Mouse (Mus musculus) MEL (cell line): ENCODE data around the gene Fam222b. TPM values are rescaled to one million over a fixed set of nuclear protein-coding genes. Genes with fewer than 3 reads are reported as not detected.

Source experiments
- DNase-seq: peaks from one replicate; pipeline ENCODE4 v3.0.0; 2011; ENCODE audit warnings: low read depth, low spot score
- H3K27ac ChIP-seq: 2 replicates; pipeline ENCODE4 v1.5.1; 2012; ENCODE audit warnings: low read depth, mild to moderate bottlenecking, control low read depth, low read length, moderate library complexity; ENCODE audit not compliant: control insufficient read depth
- H3K27me3 ChIP-seq, 2 experiments: fragments of 150-350 bp in 1 of 2; sonication (generic) in 1 of 2; 2 replicates each; pipeline ENCODE4 v1.6.1; 2012; ENCODE audit warnings: low read length in 2 of 2, mild to moderate bottlenecking in 2 of 2, improper control_type of control experiment in 1 of 2, moderate library complexity in 1 of 2; ENCODE audit not compliant: insufficient read depth in 2 of 2, control insufficient read depth in 1 of 2
- H3K36me3 ChIP-seq, 2 experiments: 2 replicates each; pipeline ENCODE4 v1.6.1; 2012 to 2014; ENCODE audit warnings: low read length in 2 of 2, improper control_type of control experiment in 1 of 2, inconsistent platforms in 1 of 2, mild to moderate bottlenecking in 1 of 2; ENCODE audit not compliant: insufficient read depth in 2 of 2, control insufficient read depth in 1 of 2
- H3K4me1 ChIP-seq, 2 experiments: fragments of 150-350 bp in 1 of 2; sonication (generic) in 1 of 2; 2 replicates each; pipeline ENCODE4 v1.6.1; 2012; ENCODE audit warnings: low read length in 2 of 2, improper control_type of control experiment in 1 of 2, mild to moderate bottlenecking in 1 of 2; ENCODE audit not compliant: insufficient read depth in 2 of 2, control insufficient read depth in 1 of 2
- H3K4me3 ChIP-seq, 2 experiments: fragments of 150-350 bp in 1 of 2; sonication (generic) in 1 of 2; 2 replicates each; pipeline ENCODE4 v1.5.1; 2012; ENCODE audit warnings: low read depth in 2 of 2, low read length in 2 of 2, mild to moderate bottlenecking in 2 of 2, moderate library complexity in 2 of 2, control low read depth in 1 of 2, improper control_type of control experiment in 1 of 2; ENCODE audit not compliant: control insufficient read depth in 1 of 2, insufficient read depth in 1 of 2
- H3K79me2 ChIP-seq: 2 replicates; pipeline ENCODE4 v1.6.1; 2012; ENCODE audit warnings: mild to moderate bottlenecking, low read length, moderate library complexity; ENCODE audit not compliant: control insufficient read depth, poor library complexity, insufficient read depth
- H3K9ac ChIP-seq: 2 replicates; pipeline ENCODE4 v1.6.1; 2012; ENCODE audit warnings: low read depth, mild to moderate bottlenecking, control low read depth, low read length, moderate library complexity; ENCODE audit not compliant: control insufficient read depth, poor library complexity, severe bottlenecking
- H3K9me3 ChIP-seq: fragments of 150-350 bp; sonication (generic); replicated peaks from 2 replicates; pipeline ENCODE4 v1.6.1; 2012; ENCODE audit warnings: mild to moderate bottlenecking, low read length, improper control_type of control experiment, moderate library complexity; ENCODE audit not compliant: insufficient read depth
- CHD2 ChIP-seq: IDR thresholded peaks from 2 replicates; pipeline ENCODE4 v1.6.1; 2011; ENCODE audit warnings: low read length, improper control_type of control experiment
- CTCF ChIP-seq, 3 experiments: IDR thresholded peaks in 2 of 3; conservative IDR thresholded peaks in 1 of 3; 2 replicates each; pipeline ENCODE4 v1.5.1; 2011 to 2012; ENCODE audit warnings: low read length in 3 of 3, low read depth in 2 of 3, mild to moderate bottlenecking in 2 of 3, improper control_type of control experiment in 1 of 3, inconsistent platforms in 1 of 3, mixed read lengths in 1 of 3, moderate library complexity in 1 of 3; ENCODE audit not compliant: control insufficient read depth in 1 of 3, insufficient read depth in 1 of 3, poor library complexity in 1 of 3, severe bottlenecking in 1 of 3
- E2F4 ChIP-seq: IDR thresholded peaks from 2 replicates; pipeline ENCODE4 v1.6.1; 2011; ENCODE audit warnings: low read depth, low read length, improper control_type of control experiment, borderline replicate concordance
- ELF1 ChIP-seq: IDR thresholded peaks from 2 replicates; pipeline ENCODE4 v1.6.1; 2014; ENCODE audit warnings: low read depth, mild to moderate bottlenecking, inconsistent platforms, low read length, improper control_type of control experiment, moderate library complexity
- EP300 ChIP-seq, 2 experiments: IDR thresholded peaks; 2 replicates each; pipeline ENCODE4 v1.6.1; 2011; ENCODE audit warnings: improper control_type of control experiment in 2 of 2, low read length in 2 of 2, low read depth in 1 of 2, mild to moderate bottlenecking in 1 of 2
- GABPA ChIP-seq: IDR thresholded peaks from 2 replicates; pipeline ENCODE4 v1.6.1; 2012; ENCODE audit warnings: low read depth, mild to moderate bottlenecking, inconsistent platforms, low read length, improper control_type of control experiment, moderate library complexity
- GATA1 ChIP-seq: IDR thresholded peaks from 2 replicates; pipeline ENCODE4 v1.6.1; 2011; ENCODE audit warnings: low read depth, low read length, improper control_type of control experiment
- HCFC1 ChIP-seq: IDR thresholded peaks from 2 replicates; pipeline ENCODE4 v1.6.1; 2012; ENCODE audit warnings: low read depth, mild to moderate bottlenecking, inconsistent platforms, low read length, improper control_type of control experiment, moderate library complexity
- JUND ChIP-seq: IDR thresholded peaks from 2 replicates; pipeline ENCODE4 v1.6.1; 2011; ENCODE audit warnings: low read depth, mild to moderate bottlenecking, improper control_type of control experiment, low read length
- MAX ChIP-seq: IDR thresholded peaks from 2 replicates; pipeline ENCODE4 v1.6.1; 2011; ENCODE audit warnings: low read length, improper control_type of control experiment
- MEF2A ChIP-seq: IDR thresholded peaks from 2 replicates; pipeline ENCODE4 v1.6.1; 2014; ENCODE audit warnings: low read depth, mild to moderate bottlenecking, inconsistent platforms, low read length, improper control_type of control experiment; ENCODE audit not compliant: poor library complexity, insufficient replicate concordance, severe bottlenecking; ENCODE audit errors: extremely low read depth
- MXI1 ChIP-seq: IDR thresholded peaks from 2 replicates; pipeline ENCODE4 v1.6.1; 2011; ENCODE audit warnings: mild to moderate bottlenecking, low read depth, low read length, improper control_type of control experiment
- MYB ChIP-seq: IDR thresholded peaks from 2 replicates; pipeline ENCODE4 v1.6.1; 2011; ENCODE audit warnings: mild to moderate bottlenecking, low read depth, low read length, improper control_type of control experiment
- MYC ChIP-seq: IDR thresholded peaks from 2 replicates; pipeline ENCODE4 v1.6.1; 2011; ENCODE audit warnings: low read depth, mild to moderate bottlenecking, low read length, improper control_type of control experiment, moderate library complexity
- NELFE ChIP-seq: IDR thresholded peaks from 2 replicates; pipeline ENCODE4 v1.6.1; 2011; ENCODE audit warnings: low read depth, low read length, improper control_type of control experiment
- NRF1 ChIP-seq: IDR thresholded peaks from 2 replicates; pipeline ENCODE4 v1.6.1; 2014; ENCODE audit warnings: low read depth, mild to moderate bottlenecking, inconsistent platforms, low read length, improper control_type of control experiment, moderate library complexity; ENCODE audit not compliant: poor library complexity, insufficient read depth, severe bottlenecking
- POLR2AphosphoS2 ChIP-seq: IDR thresholded peaks from 2 replicates; pipeline ENCODE4 v1.6.1; 2011; ENCODE audit warnings: low read length, improper control_type of control experiment
- POLR2AphosphoS5 ChIP-seq: IDR thresholded peaks from 2 replicates; pipeline ENCODE4 v1.6.1; 2012; ENCODE audit warnings: low read depth, borderline replicate concordance, mild to moderate bottlenecking, inconsistent platforms, low read length, moderate library complexity, mixed read lengths
- RAD21 ChIP-seq: IDR thresholded peaks from 2 replicates; pipeline ENCODE4 v1.6.1; 2011; ENCODE audit warnings: mild to moderate bottlenecking, low read depth, low read length, improper control_type of control experiment
- RCOR1 ChIP-seq: IDR thresholded peaks from 2 replicates; pipeline ENCODE4 v1.6.1; 2012; ENCODE audit warnings: low read depth, mild to moderate bottlenecking, inconsistent platforms, low read length, improper control_type of control experiment
- SIN3A ChIP-seq: IDR thresholded peaks from 2 replicates; pipeline ENCODE4 v1.6.1; 2012; ENCODE audit warnings: low read length, improper control_type of control experiment, inconsistent platforms
- SMC3 ChIP-seq: IDR thresholded peaks from 2 replicates; pipeline ENCODE4 v1.6.1; 2011; ENCODE audit warnings: low read depth, low read length, improper control_type of control experiment
- TAL1 ChIP-seq: IDR thresholded peaks from 2 replicates; pipeline ENCODE4 v1.6.1; 2012; ENCODE audit warnings: mild to moderate bottlenecking, inconsistent platforms, low read length, moderate library complexity, mixed read lengths
- TCF12 ChIP-seq: IDR thresholded peaks from 2 replicates; pipeline ENCODE4 v1.6.1; 2014; ENCODE audit warnings: low read depth, mild to moderate bottlenecking, inconsistent platforms, low read length, improper control_type of control experiment, moderate library complexity
- UBTF ChIP-seq: IDR thresholded peaks from 2 replicates; pipeline ENCODE4 v1.6.1; 2012; ENCODE audit warnings: low read depth, mild to moderate bottlenecking, inconsistent platforms, low read length, improper control_type of control experiment, moderate library complexity, borderline replicate concordance; ENCODE audit not compliant: insufficient read depth
- USF2 ChIP-seq, 2 experiments: IDR thresholded peaks; 2 replicates each; pipeline ENCODE4 v1.6.1; 2011 to 2012; ENCODE audit warnings: improper control_type of control experiment in 2 of 2, low read length in 2 of 2, borderline replicate concordance in 1 of 2, inconsistent platforms in 1 of 2, low read depth in 1 of 2, mild to moderate bottlenecking in 1 of 2; ENCODE audit not compliant: insufficient read depth in 1 of 2
- ZC3H11A ChIP-seq: IDR thresholded peaks from 2 replicates; pipeline ENCODE4 v1.6.1; 2012; ENCODE audit warnings: low read depth, mild to moderate bottlenecking, inconsistent platforms, low read length, improper control_type of control experiment
- ZKSCAN1 ChIP-seq: IDR thresholded peaks from 2 replicates; pipeline ENCODE4 v1.6.1; 2012; ENCODE audit warnings: low read depth, mild to moderate bottlenecking, inconsistent platforms, low read length, improper control_type of control experiment, moderate library complexity
- ZMIZ1 ChIP-seq: IDR thresholded peaks from 2 replicates; pipeline ENCODE4 v1.6.1; 2012; ENCODE audit warnings: low read depth, mild to moderate bottlenecking, inconsistent platforms, low read length, improper control_type of control experiment, moderate library complexity
- ZNF384 ChIP-seq: IDR thresholded peaks from 2 replicates; pipeline ENCODE4 v1.6.1; 2012; ENCODE audit warnings: low read depth, mild to moderate bottlenecking, inconsistent platforms, low read length, improper control_type of control experiment
- polyA plus RNA-seq, 2 experiments: library from polyadenylated mRNA; stranded (reverse) in 1 of 2; unstranded in 1 of 2; fragments of >175 nt in 1 of 2; fragments of >200 nt in 1 of 2; gene quantifications; 2 replicates each; pipeline versions ENCODE4 v1.2.1 to v1.2.4; 2012; ENCODE audit warnings: low replicate concordance in 2 of 2, low read depth in 1 of 2; ENCODE audit not compliant: insufficient read length in 2 of 2, insufficient read depth in 1 of 2, missing spikeins in 1 of 2
- total RNA-seq: library from RNA; depleted of rRNA; stranded (reverse); fragments of 300-350 nt; gene quantifications from 2 replicates; pipeline ENCODE4 v1.2.3, GENCODE M21; 2012

Fam222b gene
- total and polyA plus RNA-seq, 3 experiments, result 2.4 to 8.1 TPM; not detected in 1

DNA sequence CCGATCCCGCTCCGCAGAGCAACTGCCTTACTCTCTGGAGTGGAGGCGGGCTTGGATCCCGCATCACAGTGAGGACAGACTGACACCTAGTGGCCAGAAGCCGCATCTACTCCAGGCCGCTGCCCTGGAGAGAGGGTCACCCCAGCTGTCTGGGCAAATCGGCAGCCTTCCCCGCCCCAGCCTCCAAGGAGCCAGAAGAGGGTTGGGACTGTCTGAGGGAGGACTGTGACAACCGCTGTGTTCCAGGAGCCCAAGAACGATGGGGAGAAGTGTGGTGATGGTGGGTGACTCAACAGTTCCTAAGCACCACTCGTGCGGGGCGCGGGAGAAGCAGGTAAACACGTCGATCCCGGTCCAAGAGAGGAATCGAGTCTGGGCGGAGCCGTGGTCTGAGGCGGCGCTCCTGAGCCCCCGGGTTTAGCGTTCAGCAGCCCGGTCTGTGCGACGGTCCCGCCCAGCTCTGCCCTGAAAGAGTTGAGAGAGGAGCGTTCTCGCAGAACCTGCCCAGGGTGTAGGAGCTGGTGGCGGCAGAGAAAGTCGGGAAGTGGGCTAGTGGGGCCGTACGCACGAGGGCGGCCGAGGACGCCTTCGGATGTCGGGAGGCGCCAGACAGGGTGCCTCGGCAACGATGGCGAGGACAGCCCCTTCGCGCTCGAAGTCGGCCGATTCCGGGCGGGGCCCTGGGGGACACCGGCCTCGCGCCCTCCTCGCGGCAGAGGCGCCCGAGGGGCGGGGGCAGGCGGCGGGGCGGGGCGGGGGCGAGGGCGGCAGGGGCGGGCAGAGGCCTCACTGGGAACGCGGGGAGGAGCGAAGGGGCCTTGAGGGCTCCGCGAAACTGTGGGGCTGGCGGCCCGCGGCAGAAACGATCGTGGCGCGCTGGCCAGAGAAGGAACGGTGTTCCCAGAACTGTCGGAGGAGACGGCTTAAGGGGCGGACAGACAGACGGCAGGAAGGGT lies 83.7 kb downstream of the Fam222b start (continued):
- TF ChIP-seq ELF1 (peak; percentile 23), TAL1 (no peak), SIN3A (peak; percentile 89), NRF1 (0 out of 2 replicates have a peak, but pooled peaks have one; percentile 22), MAX (0 out of 2 replicates have a peak, but pooled peaks have one; percentile 8)

DNA sequence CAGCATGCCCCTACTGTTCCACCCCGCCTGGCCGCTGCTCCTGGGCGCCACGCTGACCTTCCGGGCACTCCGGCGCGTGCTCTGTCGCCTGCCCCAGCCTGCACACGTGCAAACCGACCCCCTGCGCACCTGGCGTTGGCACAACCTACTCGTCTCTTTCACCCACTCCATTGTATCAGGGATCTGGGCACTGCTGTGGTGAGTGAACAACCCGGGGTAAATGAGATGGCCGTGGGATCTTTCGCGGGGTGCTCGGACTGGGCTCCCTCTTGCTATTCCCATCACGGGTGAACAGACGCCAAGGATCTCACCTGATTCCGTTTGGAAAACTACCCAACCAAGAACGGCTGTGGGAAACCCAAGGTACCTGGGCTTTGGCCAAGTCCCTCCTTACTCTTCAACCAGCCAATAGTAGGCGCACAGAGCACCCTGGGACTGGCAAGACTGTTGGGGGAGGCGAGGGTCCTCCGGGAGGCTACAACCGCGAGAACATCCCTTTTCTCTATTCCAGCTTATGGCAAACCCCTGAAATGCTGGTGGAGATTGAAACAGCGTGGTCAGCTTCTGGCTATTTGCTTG lies 84.5 kb downstream of the Fam222b start:
- Histone ChIP-seq H3K4me1 (peaks cover 4 to 19% of the 10 kb centered on the region in 2 experiments; a peak in 2 of 4 replicates), H3K79me2 (peaks cover 32% of the 10 kb centered on the region), H3K27me3 (no peaks in the 10 kb centered on the region), H3K4me3 (peak overlapping the region; percentile 43 to 81), H3K9me3 (no peaks in the 10 kb centered on the region), H3K36me3 (peaks cover 12 to 32% of the 10 kb centered on the region in 2 experiments), H3K27ac (peak overlapping the region; percentile 96), H3K9ac (peak overlapping the region; percentile 89)
- peak; percentile 97 for DNase-seq
- TF ChIP-seq MYB (no peak), ELF1 (no peak), E2F4 (no peak), JUND (no peak), RAD21 (no peak), CHD2 (peak; percentile 77), MYC (peak; percentile 78; the same call in 1 of the 2 replicates), NRF1 (peak; percentile 60), POLR2AphosphoS2 (peak; percentile 88), ZKSCAN1 (no peak), ZNF384 (no peak), NELFE (peak; percentile 5), EP300 (IDR thresholded peaks at IDR 0.05; ENCODE audit: low read depth in 1 of 2, low read length in 2 of 2) (peak in 1 of 2 experiments; percentile 42; a peak in 1 of 4 replicates), SMC3 (peak; percentile 15), ZC3H11A (no peak), CTCF (IDR thresholded peaks at IDR 0.05 in 2 of 3, conservative IDR thresholded peaks at IDR 0.05 in 1 of 3; ENCODE audit: control insufficient read depth in 1 of 3, insufficient read depth in 1 of 3, low read depth in 2 of 3, low read length in 3 of 3, poor library complexity in 1 of 3, severe bottlenecking in 1 of 3) (no peak), MXI1 (peak; percentile 85; the same call in 1 of the 2 replicates), USF2 (IDR thresholded peaks at IDR 0.05; ENCODE audit: borderline replicate concordance in 1 of 2, insufficient read depth in 1 of 2, low read depth in 1 of 2, low read length in 2 of 2) (no peak), MAX (peak; percentile 74), SIN3A (peak; percentile 2), POLR2AphosphoS5 (peak; percentile 92), MEF2A (no peak), TCF12 (no peak; the same call in 1 of the 2 replicates), GABPA (no peak), RCOR1 (peak; percentile 41; the same call in 1 of the 2 replicates), GATA1 (no peak), ZMIZ1 (peak; percentile 81; the same call in 1 of the 2 replicates), HCFC1 (peak; percentile 71; the same call in 1 of the 2 replicates), UBTF (no peak)
